Mouse (Mus musculus) heart, embryonic 10.5 days (tissue): Measurements from ENCODE around the gene Sfmbt1. TPM values are rescaled to one million over a fixed set of nuclear protein-coding genes. Genes with fewer than 3 reads are reported as not detected.

ENCODE experiments used
- DNase-seq: peaks from one replicate; pipeline ENCODE4 v3.0.0-alpha.2; 2017; ENCODE audit warnings: low spot score
- H3K27ac ChIP-seq: fragments of 300-500 bp; sonication (generic); 2 replicates; pipeline ENCODE4 v1.5.1; 2016; ENCODE audit warnings: mild to moderate bottlenecking
- H3K27me3 ChIP-seq: fragments of 300-500 bp; sonication (generic); 2 replicates; pipeline ENCODE4 v1.6.1; 2016; ENCODE audit warnings: mild to moderate bottlenecking; ENCODE audit not compliant: poor library complexity, insufficient read depth, severe bottlenecking
- H3K36me3 ChIP-seq: fragments of 300-500 bp; sonication (generic); 2 replicates; pipeline ENCODE4 v1.6.1; 2016; ENCODE audit warnings: mild to moderate bottlenecking, moderate library complexity
- H3K4me1 ChIP-seq: fragments of 300-500 bp; sonication (generic); 2 replicates; pipeline ENCODE4 v1.6.1; 2016; ENCODE audit warnings: mild to moderate bottlenecking
- H3K4me3 ChIP-seq: fragments of 300-500 bp; sonication (generic); 2 replicates; pipeline ENCODE4 v1.5.1; 2016; ENCODE audit warnings: mild to moderate bottlenecking, moderate library complexity
- H3K9me3 ChIP-seq: fragments of 300-500 bp; sonication (generic); 2 replicates; pipeline ENCODE4 v1.6.1; 2016; ENCODE audit warnings: mild to moderate bottlenecking, moderate library complexity
- WGBS: fragments of 180-500 bp; shearing (Covaris S2); methylation state at CpG from one replicate; pipeline ENCODE4 v1.1.7; 2016; 5-methylcytosine and 5-hydroxymethylcytosine counted together
- polyA plus RNA-seq: library from polyadenylated mRNA; unstranded; fragments of >200 nt; fragmentation: Nextera tagmentation; extraction: Ambion mirVana; gene quantifications from 2 replicates; pipeline ENCODE4 v1.2.1, GENCODE M21; 2016

The Sfmbt1 gene
- polyA plus RNA-seq, 1 experiment from 2014 or later = 13.0 TPM

DNA sequence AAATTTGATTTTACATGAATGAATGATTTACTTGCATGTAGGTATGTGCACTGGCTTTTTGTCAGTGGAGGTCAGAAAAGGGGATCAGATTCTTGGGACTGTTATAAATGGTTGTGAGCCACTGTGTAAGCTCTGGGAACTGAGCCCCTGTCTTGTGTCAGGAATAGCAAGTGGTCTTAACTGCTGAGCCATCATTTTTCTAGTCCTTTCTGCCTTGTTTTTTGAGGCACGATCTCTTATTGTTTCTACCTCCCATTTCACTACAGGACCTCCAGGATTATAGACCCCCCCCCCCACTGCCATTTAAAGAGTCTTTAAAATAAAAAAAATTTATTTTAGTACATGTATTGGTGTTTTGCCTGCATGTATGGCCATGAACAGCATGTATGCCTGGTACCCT, 7.2 kb downstream of the Sfmbt1 start:
- no peak overlapping the region for H3K27ac ChIP-seq
- WGBS = 78% methylated on average over 1 of the region's 1 CpGs
- H3K9me3 ChIP-seq = no peaks in the 10 kb centered on the region
- H3K4me1 ChIP-seq = 0 out of 2 replicates have a peak, but pooled peaks cover 3% of the 10 kb centered on the region
- no peak for DNase-seq
- H3K36me3 ChIP-seq = no peaks in the 10 kb centered on the region
- H3K4me3 ChIP-seq = no peak overlapping the region
- H3K27me3 ChIP-seq = no peaks in the 10 kb centered on the region

GRCm38 (mm10) chr14:30722406-30722805, 7.8 kb downstream of the Sfmbt1 start:
- H3K27me3 ChIP-seq = no peaks in the 10 kb centered on the region
- H3K4me1 ChIP-seq = no peaks in the 10 kb centered on the region
- no peak for DNase-seq
- WGBS = 73% methylated on average over 5 of the region's 5 CpGs
- H3K9me3 ChIP-seq = no peaks in the 10 kb centered on the region
- H3K4me3 ChIP-seq = no peak overlapping the region
- H3K36me3 ChIP-seq = no peaks in the 10 kb centered on the region
- H3K27ac ChIP-seq = no peak overlapping the region

- 84% methylated on average over 3 of the region's 3 CpGs for WGBS
Observed at GRCm38 (mm10) chr14:30731896-30732295, 17.2 kb downstream of the Sfmbt1 start.

GRCm38 (mm10) chr14:30734665-30735064, 20.0 kb downstream of the Sfmbt1 start:
- WGBS = 90% methylated on average over 5 of the region's 5 CpGs
- DNase-seq = no peak
- H3K36me3 ChIP-seq = no peaks in the 10 kb centered on the region

More at GRCm38 (mm10) chr14:30731896-30732295, 17.2 kb downstream of the Sfmbt1 start:
- Histone ChIP-seq H3K4me1 (no peaks in the 10 kb centered on the region), H3K36me3 (no peaks in the 10 kb centered on the region), H3K4me3 (no peak overlapping the region), H3K27me3 (no peaks in the 10 kb centered on the region), H3K9me3 (no peaks in the 10 kb centered on the region), H3K27ac (no peak overlapping the region)
- DNase-seq = no peak

DNA sequence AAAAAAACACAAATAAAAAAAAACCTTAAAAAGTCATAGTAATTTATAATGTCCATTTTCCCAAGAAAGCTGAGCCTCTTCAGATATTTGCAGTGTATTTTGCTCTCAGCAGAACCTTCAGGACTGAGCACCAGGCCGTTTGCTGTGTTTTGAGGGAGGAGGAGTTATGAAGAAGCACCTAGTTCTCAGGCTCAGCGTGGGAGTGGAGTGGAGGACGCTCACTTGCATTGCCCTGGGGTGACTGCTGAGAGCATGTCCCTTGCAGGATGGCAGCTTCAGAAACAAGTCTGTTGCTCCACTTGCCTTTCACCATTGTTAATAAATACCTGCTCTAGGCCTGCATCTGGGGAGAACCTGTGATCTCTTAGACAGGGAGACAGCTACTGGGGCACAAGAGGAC, 21.2 kb downstream of the Sfmbt1 start:
- Histone ChIP-seq H3K27me3 (no peaks in the 10 kb centered on the region), H3K4me1 (no peaks in the 10 kb centered on the region), H3K27ac (no peak overlapping the region), H3K4me3 (no peak overlapping the region), H3K9me3 (no peaks in the 10 kb centered on the region), H3K36me3 (no peaks in the 10 kb centered on the region)
- no peak for DNase-seq
- 72% methylated on average over 3 of the region's 3 CpGs for WGBS

More at GRCm38 (mm10) chr14:30734665-30735064, 20.0 kb downstream of the Sfmbt1 start:
- Histone ChIP-seq H3K4me3 (no peak overlapping the region), H3K4me1 (no peaks in the 10 kb centered on the region), H3K27ac (no peak overlapping the region), H3K27me3 (no peaks in the 10 kb centered on the region), H3K9me3 (no peaks in the 10 kb centered on the region)

DNA sequence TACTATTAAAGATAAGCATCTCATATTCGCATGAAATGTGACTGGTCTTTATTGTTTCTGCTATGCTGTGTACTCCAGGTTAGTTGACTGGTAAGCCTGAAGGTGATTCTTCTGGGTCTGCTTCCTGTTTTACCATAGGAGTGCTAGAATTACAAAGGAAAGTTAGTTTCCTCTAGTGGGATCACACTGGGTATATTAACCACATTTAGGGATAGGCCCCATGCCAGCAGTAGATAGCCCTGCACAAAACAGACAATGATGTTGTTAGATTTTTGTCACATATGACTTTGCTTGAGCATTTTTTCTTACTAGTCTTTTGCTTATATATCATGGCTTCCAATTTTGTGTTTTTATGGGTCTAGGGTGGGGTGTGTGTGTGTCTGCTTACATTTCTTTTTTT, 21.8 kb downstream of the Sfmbt1 start:
- Histone ChIP-seq H3K27me3 (no peaks in the 10 kb centered on the region), H3K36me3 (no peaks in the 10 kb centered on the region), H3K4me3 (no peak overlapping the region), H3K4me1 (no peaks in the 10 kb centered on the region), H3K9me3 (no peaks in the 10 kb centered on the region), H3K27ac (no peak overlapping the region)
- 90% methylated on average over 1 of the region's 1 CpGs for WGBS
- no peak for DNase-seq

- Histone ChIP-seq H3K9me3 (no peaks in the 10 kb centered on the region), H3K27ac (no peak overlapping the region), H3K4me1 (0 out of 2 replicates have a peak, but pooled peaks cover 2% of the 10 kb centered on the region), H3K4me3 (no peak overlapping the region), H3K36me3 (no peaks in the 10 kb centered on the region), H3K27me3 (no peaks in the 10 kb centered on the region)
- no peak for DNase-seq
- WGBS = 66% methylated on average over 3 of the region's 3 CpGs
Observed at GRCm38 (mm10) chr14:30743891-30744290, 29.2 kb downstream of the Sfmbt1 start.

- 96% methylated on average over 1 of the region's 1 CpGs for WGBS
- H3K4me1 ChIP-seq = 0 out of 2 replicates have a peak, but pooled peaks cover 2% of the 10 kb centered on the region
- DNase-seq = no peak
- no peaks in the 10 kb centered on the region for H3K9me3 ChIP-seq
- H3K4me3 ChIP-seq = no peak overlapping the region
- H3K27me3 ChIP-seq = no peaks in the 10 kb centered on the region
- no peaks in the 10 kb centered on the region for H3K36me3 ChIP-seq
- H3K27ac ChIP-seq = no peak overlapping the region
Observed at GRCm38 (mm10) chr14:30746160-30746559, 31.5 kb downstream of the Sfmbt1 start.

DNA sequence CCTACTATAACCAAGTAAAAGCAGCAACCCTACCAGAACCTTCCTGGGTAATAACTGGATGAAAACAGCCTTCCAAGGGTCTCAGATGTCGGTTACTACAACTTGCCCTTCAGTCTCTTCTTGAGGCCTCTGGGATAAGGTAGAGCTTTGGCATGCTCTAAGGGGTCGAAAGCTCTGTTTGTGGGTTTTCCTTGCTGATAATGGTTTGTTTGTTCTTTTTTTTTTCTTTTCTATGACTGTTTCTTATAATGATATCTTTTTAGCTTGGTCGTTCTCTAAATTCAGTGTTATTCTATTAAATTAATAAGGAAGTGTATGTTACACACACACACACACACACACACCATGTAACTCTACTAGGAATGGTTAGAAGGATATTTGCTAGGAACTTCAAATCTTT, 42.6 kb downstream of the Sfmbt1 start:
- Histone ChIP-seq H3K4me3 (no peak overlapping the region), H3K27ac (no peak overlapping the region), H3K9me3 (no peaks in the 10 kb centered on the region), H3K4me1 (no peaks in the 10 kb centered on the region), H3K36me3 (no peaks in the 10 kb centered on the region), H3K27me3 (no peaks in the 10 kb centered on the region)
- WGBS = 86% methylated on average over 3 of the region's 3 CpGs
- no peak for DNase-seq

DNA sequence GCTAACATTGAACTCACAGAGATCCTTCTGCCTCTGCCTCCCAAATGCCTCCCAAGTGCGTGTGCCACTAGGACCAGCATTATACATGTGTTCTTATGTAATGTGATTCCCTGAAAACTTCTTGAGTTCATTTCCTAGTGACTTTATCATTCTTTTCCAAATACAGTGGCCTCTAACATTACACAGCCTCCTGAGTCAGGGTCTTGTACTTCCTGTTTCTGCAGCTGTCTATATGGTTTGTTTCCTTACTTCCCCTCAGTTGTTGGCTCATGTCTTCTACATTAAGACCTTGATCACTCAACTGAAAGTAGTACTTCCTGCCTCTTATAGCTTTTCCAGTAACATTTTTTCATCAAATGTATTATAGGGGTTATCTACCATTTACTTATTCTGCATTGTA, 46.6 kb downstream of the Sfmbt1 start:
- WGBS = 93% methylated on average over 1 of the region's 1 CpGs
- no peaks in the 10 kb centered on the region for H3K4me1 ChIP-seq
- DNase-seq = no peak
- no peaks in the 10 kb centered on the region for H3K27me3 ChIP-seq
- no peaks in the 10 kb centered on the region for H3K9me3 ChIP-seq
- H3K36me3 ChIP-seq = no peaks in the 10 kb centered on the region
- H3K4me3 ChIP-seq = no peak overlapping the region
- no peak overlapping the region for H3K27ac ChIP-seq

DNA sequence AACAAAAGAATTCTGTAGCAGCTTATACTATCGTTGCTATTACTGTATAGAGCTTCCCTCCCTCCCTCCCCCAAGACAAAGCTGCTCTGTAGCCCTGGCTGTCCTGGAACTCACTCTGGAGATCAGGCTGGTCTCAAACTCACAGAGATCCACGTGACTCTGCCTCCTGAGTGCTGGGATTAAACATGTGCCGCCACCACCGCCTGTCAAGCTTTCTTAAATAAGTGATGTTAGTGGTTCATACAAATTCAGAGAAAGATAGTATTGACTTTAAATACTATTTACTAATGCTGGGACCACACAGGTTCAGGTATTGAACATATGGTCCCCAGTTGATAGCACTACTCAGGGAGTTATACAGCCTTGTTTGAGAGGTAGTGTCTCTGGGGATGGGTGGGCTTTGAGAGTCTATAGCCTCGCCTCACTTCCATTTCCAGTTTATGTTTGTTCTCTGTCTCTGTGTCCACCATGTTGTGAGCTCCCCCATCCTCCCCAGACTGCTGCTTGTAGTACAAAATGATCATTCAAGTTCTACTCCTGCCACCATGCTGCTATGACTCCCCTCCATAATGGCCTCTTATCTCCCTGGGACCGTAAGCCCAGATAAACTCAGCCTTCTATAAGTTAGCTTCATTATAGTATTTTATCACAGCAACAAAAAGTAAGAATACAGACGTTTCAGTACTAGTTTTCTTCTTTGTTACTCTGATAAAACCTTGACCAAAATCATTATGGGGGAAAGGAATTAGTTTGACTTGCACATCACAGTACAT, 47.7 kb downstream of the Sfmbt1 start:
- Histone ChIP-seq H3K4me1 (no peaks in the 10 kb centered on the region), H3K36me3 (no peaks in the 10 kb centered on the region), H3K9me3 (no peaks in the 10 kb centered on the region), H3K4me3 (no peak overlapping the region), H3K27me3 (no peaks in the 10 kb centered on the region), H3K27ac (no peak overlapping the region)
- DNase-seq = no peak
- 82% methylated on average over 7 of the region's 7 CpGs for WGBS

GRCm38 (mm10) chr14:30762904-30763568, 48.4 kb downstream of the Sfmbt1 start:
- peaks cover 5% of the 10 kb centered on the region; the same call in 1 of the 2 replicates for H3K36me3 ChIP-seq
- no peaks in the 10 kb centered on the region for H3K9me3 ChIP-seq
- H3K27ac ChIP-seq = no peak overlapping the region
- WGBS = 89% methylated on average over 5 of the region's 5 CpGs
- H3K27me3 ChIP-seq = no peaks in the 10 kb centered on the region
- no peaks in the 10 kb centered on the region for H3K4me1 ChIP-seq
- no peak for DNase-seq
- H3K4me3 ChIP-seq = no peak overlapping the region

DNA sequence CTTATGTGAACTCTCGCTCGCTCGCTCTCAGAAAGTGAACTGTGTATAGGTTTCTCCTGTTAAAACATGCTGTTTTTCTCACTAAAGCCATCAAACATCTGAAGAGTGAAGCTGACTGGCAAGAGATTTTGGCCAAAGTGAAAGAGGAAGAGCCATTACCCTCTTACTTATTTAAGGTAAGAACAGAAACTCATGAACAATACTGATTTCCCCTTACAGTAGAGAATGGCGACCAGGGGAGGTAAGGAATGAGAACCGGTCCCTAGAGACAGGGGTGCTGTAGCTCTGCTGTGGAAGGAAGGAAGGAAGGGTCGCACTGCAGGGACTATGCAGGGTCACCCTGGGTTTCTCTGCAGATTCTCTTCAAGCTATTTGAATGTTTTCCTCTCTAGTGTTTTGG, 70.0 kb downstream of the Sfmbt1 start:
- Histone ChIP-seq H3K4me3 (no peak overlapping the region), H3K36me3 (peaks cover 14% of the 10 kb centered on the region), H3K9me3 (no peaks in the 10 kb centered on the region), H3K27me3 (no peaks in the 10 kb centered on the region), H3K4me1 (no peaks in the 10 kb centered on the region), H3K27ac (no peak overlapping the region)
- no peak for DNase-seq
- 93% methylated on average over 6 of the region's 6 CpGs for whole genome bisulfite sequencing
